Mouse (Mus musculus): ENCODE results near the gene Mmp23.

Gene Mmp23

DNA sequence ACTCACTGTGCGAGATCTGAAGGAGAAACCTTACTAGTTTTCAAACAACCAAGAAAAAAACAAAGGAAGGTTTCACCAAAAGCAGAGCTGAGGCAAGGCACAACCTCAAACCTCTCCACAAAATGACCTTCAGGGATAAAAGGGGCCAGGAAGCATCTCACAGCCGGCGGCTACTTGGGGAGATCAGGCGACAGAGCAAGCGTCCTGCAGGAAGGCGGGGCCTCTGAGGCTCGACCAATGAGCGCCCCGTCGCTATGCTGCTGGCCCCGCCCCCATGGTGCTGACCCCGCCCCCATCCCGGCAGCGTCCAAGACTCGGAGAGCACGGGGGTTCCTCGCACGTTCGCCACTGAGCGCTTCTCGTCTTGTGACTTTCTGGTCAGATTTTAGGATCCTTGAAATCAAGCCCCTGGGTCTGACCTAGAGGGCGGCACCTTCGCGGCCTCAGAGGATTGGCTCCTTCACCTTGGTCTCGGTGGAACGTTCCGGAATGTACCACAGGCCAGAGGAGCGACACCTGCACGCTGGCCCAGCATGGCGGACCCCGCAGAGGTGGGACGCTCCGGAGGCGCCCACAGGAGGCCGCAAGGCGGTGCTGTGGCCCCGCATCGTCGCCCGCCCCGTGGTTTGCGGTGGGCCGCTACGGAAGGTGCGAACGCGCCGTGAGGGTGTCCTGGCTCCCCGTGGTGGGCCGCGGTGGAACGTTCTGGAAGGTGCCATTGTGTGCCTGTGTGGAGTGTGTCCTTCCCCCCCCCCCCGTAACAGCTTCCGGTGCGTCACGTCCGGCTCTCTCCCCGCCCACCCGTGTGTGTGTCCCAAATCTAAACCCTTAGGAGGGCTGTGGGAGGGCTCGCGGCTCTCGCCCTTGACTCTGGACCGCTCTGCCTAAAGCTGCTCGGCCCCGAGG lies 51.8 kb downstream of the Mmp23 start, which contains the start of gene Slc35e2:
Slc35e2 (plus strand) TSS at position 326 of the 906 bp plus-strand sequence.
- DNase-seq: peak; percentile 95
